Mouse (Mus musculus): Measurements from ENCODE around the gene Tbc1d8.

Tbc1d8 gene

DNA sequence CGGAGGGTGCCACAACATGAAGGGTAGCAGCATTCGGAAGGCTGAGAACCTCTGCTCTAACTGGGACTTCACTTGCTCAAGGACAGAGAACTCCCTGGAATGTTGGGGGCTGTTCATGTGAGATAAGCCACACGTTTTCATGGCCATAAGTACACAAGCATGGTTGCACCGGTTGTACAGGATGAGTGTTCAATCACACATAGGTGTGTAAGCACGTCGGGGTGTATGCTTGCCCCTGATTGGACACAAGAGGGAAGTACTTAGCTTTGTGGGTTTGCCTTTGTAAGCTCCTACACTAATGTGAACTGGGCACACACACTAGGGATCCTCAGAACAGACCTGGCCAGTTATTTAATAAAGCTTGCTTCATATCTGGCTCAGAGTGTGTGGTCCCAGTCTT lies 80.3 kb downstream of the Tbc1d8 start:
- in situ Hi-C loops (cut with MboI, MseI) = no loop called here

DNA sequence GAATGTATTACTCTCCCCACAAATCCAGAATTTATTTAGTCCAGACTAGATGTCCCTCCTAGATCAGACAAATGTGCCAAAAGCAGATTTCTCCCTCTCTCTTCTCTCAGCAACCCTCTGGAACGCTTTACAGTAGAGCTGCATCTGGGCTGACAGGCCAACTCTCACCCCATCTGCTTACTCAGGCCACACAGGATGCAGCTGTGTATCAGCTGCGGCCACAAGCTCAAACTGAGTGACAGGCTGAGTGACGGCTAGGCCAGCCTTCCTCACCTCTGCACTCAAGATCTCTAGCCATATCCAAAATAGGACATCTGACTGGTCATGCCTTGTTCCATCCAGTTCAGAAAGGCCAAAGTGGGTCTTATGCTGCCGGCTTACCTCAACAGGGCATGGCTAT lies 82.2 kb downstream of the Tbc1d8 start:
- in situ Hi-C loops (cut with MboI, MseI) = no loop called here

DNA sequence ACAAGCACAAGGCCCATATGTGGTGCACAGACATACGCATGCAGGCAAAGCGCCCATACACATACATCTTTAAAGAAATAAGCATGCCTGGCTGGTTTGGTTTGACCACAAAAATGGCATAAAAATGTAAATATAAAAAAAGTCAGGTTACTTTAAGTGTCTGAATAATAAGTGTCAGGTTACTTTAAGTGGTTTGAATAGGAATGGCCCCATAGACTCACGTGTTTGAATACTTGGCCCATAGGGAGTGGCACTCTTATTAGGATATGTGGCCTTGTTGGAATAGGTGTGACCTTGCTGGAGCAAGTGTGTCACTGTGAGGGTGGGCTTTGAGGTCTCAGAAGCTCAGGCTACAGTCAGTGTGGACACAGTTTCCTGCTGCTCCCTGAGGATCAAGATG lies 83.9 kb downstream of the Tbc1d8 start:
- in situ Hi-C loops (cut with MboI, MseI) = loop anchor here (5.0 kb wide), 1 partner anchor 128 kb away; no protein-coding TSS in a partner anchor

DNA sequence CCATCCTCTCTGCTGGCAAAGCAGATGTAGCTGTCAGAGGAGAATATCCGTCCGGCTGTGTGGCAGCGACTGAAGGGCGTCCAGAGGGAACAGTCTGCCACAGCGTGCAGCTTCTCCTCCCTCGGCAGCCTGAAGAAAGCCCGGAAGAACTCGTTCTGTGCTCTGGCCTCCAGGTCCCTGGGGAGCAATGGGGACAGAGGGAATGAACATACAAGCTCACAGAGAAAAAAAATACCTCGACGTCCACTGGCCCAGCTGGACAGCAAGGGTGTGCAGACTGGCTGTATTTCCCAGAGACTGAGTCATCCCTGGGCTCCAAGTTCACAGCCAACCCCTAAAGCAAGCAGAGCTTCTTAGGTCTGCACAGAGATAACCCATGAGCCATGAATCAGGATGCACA lies 84.5 kb downstream of the Tbc1d8 start:
- in situ Hi-C loops (cut with MboI, MseI) = loop anchor here (5.0 kb wide), 1 partner anchor 128 kb away; no protein-coding TSS in a partner anchor

DNA sequence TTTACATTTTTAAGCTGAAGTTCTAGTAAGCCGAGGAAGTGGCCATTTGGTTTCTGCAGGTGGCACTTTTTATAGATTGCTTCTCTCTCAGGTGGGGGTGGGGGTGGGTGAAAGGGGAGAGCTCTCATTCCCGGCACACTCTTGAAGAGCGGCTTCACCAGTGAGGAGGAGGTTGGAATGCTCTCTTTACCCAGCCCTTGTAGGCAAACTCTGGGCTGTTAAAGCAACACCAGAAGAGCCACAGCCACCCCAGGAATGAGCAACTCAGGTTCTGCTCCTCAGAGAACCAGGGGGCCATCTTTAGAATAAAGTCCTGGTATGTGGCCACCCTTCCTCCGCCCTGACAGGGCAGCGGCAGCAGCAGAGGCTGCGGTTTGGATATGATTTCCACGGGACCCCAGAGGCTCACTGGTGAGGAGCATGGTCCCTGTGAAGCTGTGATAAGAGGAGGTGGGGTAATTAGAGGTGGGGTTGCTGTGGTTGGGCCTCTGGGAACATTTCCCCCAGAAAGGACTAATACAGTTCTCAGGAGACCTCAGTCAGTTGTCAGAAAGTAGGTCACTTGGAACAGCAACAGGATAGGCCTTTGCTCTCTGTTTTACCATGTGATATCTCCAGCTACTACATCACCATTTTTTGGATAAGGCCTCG lies 85.2 kb downstream of the Tbc1d8 start:
- in situ Hi-C loops (cut with MboI, MseI) = loop anchor here (5.0 kb wide), 1 partner anchor 129 kb away; no protein-coding TSS in a partner anchor

DNA sequence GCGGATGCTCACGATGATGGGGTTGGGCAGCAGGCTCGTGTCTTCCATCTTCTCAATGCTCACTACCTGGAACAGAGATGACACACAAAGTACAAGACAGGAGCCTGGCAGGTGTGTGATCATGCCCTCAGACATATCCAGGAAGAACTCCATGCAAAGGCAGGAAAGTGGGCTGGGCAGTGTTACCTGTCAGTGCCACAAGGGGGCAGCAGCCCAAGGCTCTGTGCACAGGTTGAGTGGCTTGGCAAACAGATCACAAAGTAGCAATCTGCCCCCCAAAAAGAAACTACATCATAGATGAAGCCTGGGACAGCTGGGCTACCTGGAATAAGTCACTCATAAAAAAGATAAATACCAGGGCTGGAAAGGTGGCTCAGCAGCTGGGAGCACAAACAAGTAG lies 86.4 kb downstream of the Tbc1d8 start:
- in situ Hi-C loops (cut with MboI, MseI) = loop anchor here (5.0 kb wide), 1 partner anchor 130 kb away; no protein-coding TSS in a partner anchor

DNA sequence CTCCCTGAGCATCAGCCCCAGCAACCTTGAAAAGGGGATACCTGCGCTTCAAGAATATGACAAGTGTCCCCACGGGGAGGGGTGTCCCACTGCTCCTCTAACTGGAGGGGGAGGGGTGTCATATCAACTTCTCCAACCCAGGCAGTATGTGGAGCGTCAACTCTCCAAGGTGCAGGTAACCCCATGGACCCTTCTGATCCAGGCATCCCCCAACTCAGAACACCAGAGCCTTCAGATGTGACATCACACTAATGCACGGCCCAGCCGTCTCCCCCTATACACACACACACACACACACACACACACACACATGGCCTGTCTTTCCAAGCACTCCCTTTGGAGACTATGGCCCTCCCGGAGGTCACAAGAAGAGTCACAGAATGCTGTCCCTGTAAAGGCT lies 86.9 kb downstream of the Tbc1d8 start:
- in situ Hi-C loops (cut with MboI, MseI) = loop anchor here (5.0 kb wide), 1 partner anchor 131 kb away; no protein-coding TSS in a partner anchor

DNA sequence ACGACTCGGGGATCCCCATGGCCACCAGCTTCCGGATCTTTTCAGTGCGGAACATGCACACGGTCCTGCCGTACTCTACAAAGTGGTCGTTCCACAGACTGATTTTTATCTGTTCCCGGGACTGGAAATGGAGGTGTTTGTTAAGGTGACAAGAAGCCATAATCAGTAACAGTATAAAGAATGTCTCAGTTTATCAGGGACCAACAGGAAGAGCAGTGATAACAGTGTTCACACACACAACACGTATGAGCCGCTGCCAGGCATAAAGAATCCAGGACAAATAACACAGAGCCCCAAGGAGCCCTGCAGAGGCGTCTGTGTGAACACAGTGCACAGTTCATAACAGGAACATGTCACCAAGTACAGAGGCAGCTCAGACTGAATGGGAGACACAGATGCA lies 89.2 kb downstream of the Tbc1d8 start:
- in situ Hi-C loops (cut with MboI, MseI) = no loop called here

DNA sequence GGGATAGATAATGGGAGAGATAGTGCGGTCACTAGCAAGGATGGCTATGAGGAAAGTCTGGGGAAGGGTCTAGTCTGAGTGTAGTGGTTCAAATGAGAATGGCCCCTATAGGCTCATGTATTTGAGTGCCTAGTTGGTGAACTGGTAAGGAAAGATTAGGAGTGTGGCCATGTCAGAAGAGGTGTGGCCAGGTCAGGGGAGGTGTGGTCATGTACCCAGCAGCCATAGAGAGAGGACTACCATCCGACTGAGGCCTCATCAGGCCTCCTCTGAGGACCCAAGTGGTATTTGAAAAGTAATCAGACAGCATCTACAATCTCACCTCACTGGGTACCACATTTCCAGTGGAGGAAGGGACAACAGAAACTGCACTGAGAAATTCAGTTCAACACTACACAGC lies 90.4 kb downstream of the Tbc1d8 start:
- in situ Hi-C loops (cut with MboI, MseI) = no loop called here

DNA sequence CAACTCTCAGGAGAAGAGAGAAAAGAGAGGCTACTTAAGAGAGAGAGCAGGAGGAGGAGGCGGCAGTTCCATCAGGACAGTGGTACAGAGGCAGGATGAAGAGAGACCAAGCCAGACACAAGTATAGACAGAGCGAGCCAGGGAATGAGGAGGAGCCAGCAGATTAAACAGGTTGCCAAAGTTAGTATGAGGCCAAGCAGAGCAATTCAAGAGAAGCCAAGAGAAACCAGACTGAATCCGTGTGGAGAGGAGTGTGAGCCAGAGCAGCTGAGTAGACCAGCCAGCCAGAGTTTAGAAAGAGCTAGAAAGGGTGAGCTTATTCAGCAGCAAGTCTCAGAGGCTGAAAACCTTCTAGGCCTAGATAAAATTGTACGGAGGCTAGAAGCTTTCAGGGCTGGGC lies 91.1 kb downstream of the Tbc1d8 start:
- in situ Hi-C loops (cut with MboI, MseI) = no loop called here

DNA sequence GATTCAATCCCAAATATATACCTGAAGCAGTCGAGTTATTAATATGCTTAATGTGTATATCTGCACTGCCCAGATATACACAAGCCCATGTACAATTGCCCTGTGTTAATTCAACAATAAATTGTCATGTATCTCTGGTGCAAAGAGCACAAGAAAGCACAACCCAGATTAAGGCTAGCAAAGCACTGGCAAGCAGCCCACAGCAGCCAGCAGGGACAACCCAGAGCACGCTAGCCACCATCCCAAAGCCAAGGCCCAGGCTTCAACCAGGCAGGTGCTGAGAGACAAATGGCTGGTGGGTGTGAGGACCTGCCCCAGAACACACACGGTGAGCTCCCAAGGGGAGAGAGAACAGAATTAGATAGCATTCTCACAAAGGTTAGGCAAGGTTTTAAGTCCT lies 92.1 kb downstream of the Tbc1d8 start:
- in situ Hi-C loops (cut with MboI, MseI) = no loop called here

DNA sequence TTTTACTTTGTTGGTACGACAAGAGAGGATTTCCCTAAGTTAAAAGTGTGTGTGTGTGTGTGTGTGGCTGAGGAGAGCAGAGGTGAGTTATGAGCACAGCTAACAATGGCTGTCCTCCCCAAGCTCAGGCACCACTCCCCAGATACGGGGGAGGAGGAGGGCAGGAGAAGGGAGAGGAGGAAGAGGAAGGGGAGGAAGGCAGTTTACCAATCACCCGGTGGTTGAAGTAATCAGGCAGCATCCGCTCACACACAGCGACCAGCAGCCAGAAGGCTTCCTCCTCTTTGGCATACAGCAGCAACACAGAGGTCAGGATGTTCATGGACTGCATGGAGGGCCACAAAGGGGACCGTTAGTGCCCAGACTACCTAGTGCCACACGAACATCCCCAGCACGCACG lies 93.6 kb downstream of the Tbc1d8 start:
- in situ Hi-C loops (cut with MboI, MseI) = no loop called here

DNA sequence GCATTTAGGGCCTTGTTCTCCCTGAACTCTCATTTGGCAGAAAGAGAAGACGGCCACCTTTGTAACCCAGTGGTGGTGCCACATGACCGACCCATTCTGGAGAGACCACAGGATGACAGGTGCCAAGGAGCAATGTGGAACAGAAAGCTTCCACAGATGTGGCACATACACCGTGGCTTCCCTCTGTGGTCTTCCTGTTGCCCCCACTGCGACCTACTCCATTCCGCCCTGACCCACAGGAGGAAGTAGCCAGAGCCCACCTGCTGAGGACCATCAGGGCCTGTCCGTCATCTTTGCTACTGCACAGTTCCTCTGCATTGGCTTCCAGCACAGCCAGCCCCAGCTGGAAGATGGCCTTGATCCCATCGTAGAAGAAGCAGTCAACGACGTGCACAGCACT lies 97.5 kb downstream of the Tbc1d8 start:
- in situ Hi-C loops (cut with MboI, MseI) = no loop called here

DNA sequence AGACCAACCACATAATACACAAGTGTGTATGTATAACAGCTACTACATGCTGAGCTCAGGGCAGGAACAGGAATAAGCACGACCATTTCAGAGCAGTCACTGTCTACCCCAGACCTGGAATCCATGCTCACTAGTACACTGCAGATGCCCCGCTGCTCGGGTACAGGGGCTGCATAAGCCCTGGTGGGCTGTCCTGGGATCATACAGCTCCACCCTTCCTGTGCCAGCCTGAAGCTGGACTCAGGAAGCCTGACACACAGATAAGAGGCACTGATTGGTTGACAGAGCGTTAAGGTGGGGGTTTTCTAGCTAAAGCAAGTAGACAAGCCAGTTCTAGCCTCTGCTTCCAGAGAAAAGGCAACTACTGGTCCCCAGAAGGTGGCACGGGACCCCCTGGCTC lies 99.5 kb downstream of the Tbc1d8 start:
- in situ Hi-C loops (cut with MboI, MseI) = no loop called here

DNA sequence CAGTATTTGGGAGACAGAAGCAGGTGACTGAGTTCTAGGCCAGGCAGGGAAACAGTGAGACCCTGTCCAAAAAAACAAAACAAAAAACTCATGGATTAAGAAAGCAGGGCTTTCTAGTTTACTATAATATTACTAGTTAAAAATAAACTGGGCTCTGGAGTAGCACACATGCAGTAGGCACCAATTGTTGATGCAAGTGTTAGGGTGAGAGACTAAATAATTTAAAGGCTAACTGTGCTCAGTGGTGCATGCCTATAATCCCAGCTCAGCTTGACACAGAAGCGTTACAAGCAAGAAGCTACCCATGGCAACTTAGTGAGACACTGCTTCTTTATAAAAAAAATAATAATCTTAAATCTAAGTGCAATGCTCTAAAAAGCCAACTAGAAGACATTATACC lies 100.0 kb downstream of the Tbc1d8 start:
- in situ Hi-C loops (cut with MboI, MseI) = no loop called here

DNA sequence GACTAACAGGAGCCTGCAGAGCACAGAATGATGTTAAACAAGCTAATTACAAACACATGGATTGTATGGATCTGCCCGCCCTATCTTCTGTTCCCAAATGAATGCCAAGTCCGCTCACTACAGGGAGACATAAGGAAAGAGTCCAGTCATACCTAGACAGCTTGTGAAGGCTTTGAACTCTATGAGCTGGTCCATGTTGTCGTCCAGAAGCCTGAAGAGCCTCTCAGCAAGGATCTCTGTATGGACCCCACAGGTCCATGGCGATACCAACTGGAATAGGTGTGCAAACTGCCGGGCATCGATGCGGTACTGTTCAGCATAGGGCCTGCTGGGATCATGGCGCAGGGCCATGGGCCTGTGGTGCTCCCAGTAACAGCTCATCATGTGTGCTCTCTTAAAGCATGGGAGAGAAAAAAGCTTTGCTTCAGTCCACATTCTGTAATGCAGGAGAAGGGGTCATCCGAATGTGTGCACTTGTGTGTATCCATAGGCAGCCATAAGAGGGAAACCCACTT lies 101.8 kb downstream of the Tbc1d8 start:
- in situ Hi-C loops (cut with MboI, MseI) = no loop called here

DNA sequence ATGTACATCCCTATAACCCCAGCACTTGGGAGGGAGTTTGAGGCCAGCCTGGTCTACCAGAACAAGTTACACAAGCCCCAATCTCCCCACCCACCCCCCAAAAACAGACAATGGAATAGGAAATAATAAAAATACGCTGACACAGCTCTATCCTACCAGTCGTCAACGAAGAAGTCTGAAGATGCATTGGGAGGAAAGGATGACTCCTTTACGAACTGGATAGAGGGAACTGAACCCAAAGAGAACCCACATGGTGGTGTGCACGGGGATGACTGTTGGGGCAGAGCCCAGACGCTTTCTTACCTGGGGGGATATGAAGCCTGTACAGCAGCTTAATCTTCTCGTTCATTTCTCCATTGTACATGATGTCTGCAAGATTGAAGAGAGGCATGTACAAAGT lies 102.4 kb downstream of the Tbc1d8 start:
- in situ Hi-C loops (cut with MboI, MseI) = no loop called here

DNA sequence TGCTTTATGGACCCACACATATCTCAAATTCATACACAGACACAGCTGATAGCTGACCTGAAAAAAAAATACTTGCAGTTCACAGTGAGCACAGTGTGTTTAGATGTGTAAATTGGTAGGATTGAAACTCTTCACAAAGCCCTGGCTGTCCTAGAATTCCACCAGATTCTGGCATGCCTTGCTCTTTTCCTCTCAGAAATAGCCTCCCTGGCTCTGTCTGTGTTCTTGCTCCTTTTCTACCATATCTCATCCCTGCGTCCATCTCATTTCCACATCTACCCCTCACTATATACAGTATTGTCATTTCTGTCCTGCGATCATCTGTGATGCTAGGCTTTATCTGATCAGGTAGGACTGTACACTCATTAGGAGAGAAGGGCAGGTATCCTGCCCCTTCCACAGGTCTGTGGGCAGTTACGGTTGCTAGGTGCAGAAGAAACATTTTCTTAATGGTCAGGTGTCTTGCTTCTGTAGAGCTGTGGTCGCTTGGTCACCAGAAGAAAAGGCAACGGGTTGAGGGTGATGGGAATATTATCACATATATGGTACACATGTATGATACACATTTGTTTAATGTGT lies 104.2 kb downstream of the Tbc1d8 start:
- in situ Hi-C loops (cut with MboI, MseI) = no loop called here

DNA sequence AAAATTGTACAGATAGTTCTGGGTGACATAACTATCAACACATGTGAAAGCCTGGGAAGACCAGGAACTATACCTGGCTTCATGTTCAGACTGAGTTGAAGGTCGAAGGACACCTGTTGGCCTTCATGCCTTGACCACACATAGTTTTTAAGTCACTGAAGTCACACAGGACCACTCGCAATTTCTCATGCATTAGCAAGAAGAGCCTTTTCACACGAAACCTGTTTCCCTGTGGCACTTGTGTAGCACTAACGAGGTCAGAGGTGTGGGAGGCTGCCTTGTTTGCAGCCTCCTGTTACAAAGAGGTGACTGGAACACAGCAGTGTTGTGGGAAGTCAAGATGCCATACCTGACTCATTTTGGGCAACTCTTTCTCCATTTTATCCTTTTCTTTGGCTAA lies 105.2 kb downstream of the Tbc1d8 start:
- in situ Hi-C loops (cut with MboI, MseI) = no loop called here

DNA sequence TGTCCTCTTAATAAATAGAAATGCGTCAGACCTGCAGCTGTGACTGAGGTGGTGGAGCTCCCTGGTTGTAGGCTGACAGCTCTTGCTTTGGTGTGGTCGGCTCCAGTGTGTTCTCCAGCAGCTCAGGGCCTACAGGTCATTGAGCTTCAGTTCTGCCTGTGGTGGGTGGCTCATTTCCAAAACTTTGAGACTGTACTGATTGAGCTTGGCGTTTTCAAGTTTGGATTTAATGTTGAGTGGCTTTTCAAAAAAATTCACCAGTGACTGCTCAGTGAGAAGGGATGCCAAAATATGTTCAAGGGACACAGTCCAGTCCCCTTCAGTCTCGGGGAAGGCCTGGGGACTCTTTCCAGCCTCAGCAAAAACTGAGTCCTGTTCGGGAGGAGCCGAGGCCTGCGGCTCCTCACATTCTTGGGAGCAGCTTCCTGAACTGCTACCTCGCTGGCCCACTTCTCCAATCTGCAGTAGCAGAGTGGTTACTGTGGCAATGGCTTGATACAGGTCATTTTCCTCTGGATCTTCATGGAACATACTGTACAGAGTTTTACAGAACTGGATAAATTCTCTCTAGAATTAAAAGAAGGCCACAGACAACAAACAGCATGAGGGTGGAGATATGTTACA lies 106.2 kb downstream of the Tbc1d8 start:
- in situ Hi-C loops (cut with MboI, MseI) = no loop called here

DNA sequence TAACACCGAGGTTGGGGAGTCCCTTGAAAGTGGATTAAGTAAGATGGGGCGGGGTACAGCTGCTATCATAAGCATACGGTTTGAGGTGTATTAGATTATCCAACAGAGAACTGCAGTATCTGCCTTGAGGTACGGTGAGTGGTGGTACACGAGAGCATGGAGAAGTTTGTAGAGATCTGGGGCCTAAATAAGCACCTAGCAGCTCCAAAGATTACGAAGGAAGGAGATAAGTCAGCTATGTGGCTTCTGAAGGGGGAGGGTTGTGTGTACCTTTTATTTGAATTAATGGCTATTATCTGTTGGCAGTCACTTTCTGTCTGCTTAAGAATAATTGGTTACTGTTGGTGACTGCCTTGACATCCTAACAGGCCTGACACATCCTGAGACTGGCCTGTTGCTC lies 108.1 kb downstream of the Tbc1d8 start:
- in situ Hi-C loops (cut with MboI, MseI) = no loop called here

DNA sequence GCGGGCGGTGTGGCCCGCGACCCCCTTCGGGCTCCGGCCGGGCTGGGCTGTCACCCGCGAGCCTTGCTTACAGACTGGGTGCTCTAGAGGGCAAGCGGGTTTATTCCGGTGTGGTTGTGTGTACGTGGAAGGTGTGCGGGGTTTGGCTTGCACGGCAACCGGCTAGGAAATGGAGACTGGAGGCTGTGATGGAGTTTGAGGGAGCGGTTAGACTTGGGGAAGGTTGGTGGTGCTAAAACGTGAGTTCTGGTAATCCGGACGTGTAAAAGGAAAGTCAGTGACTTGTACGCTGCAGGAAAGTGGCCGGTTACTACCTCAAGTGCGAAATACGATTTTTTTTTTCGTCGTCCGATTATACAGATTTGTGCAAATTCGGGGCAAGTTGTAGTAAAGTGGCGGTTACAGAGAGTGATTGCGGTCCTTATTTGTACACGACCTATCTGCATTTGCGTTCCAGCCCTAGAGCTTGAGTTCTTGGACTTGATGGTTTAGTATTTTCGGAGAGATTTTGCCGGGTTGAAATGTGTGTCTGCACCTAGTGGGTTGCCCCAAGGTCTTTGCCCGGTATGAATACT lies 110.2 kb downstream of the Tbc1d8 start:
- in situ Hi-C loops (cut with MboI, MseI) = no loop called here
